Mouse (Mus musculus) lung, postnatal 0 days (tissue): ENCODE data around the gene Skiv2l.

Source experiments
- CTCF ChIP-seq: IDR thresholded peaks from 2 replicates; pipeline ENCODE4 v1.5.1; 2016; ENCODE audit warnings: antibody characterized with exemption, mild to moderate bottlenecking
- EP300 ChIP-seq: IDR thresholded peaks from 2 replicates; pipeline ENCODE4 v1.6.1; 2016; ENCODE audit warnings: antibody characterized with exemption, mild to moderate bottlenecking, control low read depth

DNA sequence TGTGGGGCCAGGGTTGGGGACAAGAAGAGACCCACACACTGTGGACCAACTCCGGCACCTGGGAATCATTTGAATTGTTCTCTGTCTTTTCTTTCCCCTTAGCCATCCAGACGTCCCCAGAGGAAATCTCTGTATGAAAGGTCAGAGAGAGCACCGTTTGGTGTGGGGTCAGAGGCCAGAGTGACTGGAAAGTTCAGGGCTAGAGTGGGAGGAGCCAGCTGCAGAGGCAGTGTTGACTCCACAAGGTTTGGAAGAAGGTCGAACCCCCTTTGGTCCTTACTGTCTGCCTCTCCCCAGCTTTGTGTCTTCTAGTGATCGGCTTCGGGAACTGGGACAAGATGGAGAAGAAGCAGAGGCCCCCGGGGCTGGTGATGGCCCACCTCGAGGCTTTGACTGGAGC lies 3.5 kb upstream of the Skiv2l start:
- TF ChIP-seq CTCF (no peak), EP300 (no peak)
